Mouse (Mus musculus): ENCODE results near the gene Ndrg2. TPM values are rescaled to one million over a fixed set of nuclear protein-coding genes. Genes with fewer than 3 reads are reported as not detected.
A peak's percentile ranks its signal among the peaks of the same experiment; 100 is the strongest.
"Not testable (repeated sequence)": the region's sequence is repeated elsewhere in the genome, so short reads cannot be mapped to it uniquely, and the experiment has no call there.

The Ndrg2 gene
- polyA plus RNA-seq, 1 experiment from 2014 or later, result 7.5 TPM

DNA sequence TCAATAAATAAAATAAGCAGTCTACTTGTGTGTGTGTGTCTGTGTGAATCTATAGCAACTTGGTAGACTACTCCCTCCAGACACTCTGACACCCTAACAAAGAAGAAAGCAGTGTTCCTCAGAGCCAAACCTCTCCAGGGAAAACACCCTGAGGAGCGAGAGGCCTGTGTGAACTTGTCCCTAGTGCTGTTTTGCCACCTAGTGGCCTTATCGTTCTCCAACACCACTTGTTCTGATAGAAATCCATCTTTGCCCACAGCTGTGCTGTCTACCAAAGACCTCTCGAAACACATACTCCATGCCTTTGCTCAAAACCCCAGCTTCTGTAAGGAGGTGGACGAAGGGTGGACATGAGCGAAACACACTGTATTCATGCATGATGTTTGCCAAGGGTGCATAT is 16.9 kb upstream of the Ndrg2 start:
- WGBS, result 37% methylated on average over 5 of the region's 5 CpGs
- Histone ChIP-seq H3K27me3 (ENCODE audit: control insufficient read depth, insufficient read depth, low read length) (no peaks in the 10 kb centered on the region), H3K9ac (ENCODE audit: low read length) (no peak overlapping the region), H3K4me2 (no peak overlapping the region), H3K27ac (ENCODE audit: low read depth, low read length) (no peak overlapping the region), H3K4me1 (ENCODE audit: control insufficient read depth, insufficient read depth, low read length) (no peaks in the 10 kb centered on the region), H3K36me3 (ENCODE audit: control insufficient read depth, insufficient read depth, low read length) (no peaks in the 10 kb centered on the region), H3K9me3 (ENCODE audit: control insufficient read depth, low read length) (no peaks in the 10 kb centered on the region), H3K4me3 (ENCODE audit: low read depth, low read length) (no peak overlapping the region)
- ATAC-seq (ENCODE audit: low FRiP score), result peak; percentile 73; the same call in 1 of the 2 replicates
- peak; percentile 84 for DNase-seq (ENCODE audit: low spot score, missing footprints)

DNA sequence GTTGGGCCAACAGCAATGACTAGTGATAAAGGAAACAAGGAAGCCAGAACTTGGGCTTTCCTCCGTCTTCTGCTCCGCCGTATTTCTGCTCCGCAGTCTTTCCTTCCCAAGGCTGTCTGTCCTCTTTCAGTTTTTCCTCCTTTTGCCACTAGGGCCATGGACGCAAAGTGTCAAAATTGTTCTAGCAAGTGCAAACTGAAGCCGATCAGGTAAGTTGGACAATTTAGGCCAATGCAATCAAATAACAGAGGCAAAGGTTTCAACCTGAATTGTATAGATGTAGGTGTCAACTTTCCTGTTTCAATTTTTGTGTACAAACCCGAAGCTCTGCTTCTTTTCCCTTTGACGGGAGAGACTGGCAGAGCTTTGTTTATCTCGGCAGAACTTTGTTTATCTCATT is 16.0 kb upstream of the Ndrg2 start:
- DNase-seq (ENCODE audit: low spot score, missing footprints) (peak; percentile 66), ATAC-seq (ENCODE audit: low FRiP score) (no peak)
- Histone ChIP-seq H3K4me1 (ENCODE audit: control insufficient read depth, insufficient read depth, low read length) (no peaks in the 10 kb centered on the region), H3K36me3 (ENCODE audit: control insufficient read depth, insufficient read depth, low read length) (no peaks in the 10 kb centered on the region), H3K4me3 (ENCODE audit: low read depth, low read length) (no peak overlapping the region), H3K9me3 (ENCODE audit: control insufficient read depth, low read length) (no peaks in the 10 kb centered on the region), H3K4me2 (no peak overlapping the region), H3K27me3 (ENCODE audit: control insufficient read depth, insufficient read depth, low read length) (no peaks in the 10 kb centered on the region), H3K9ac (ENCODE audit: low read length) (no peak overlapping the region), H3K27ac (ENCODE audit: low read depth, low read length) (no peak overlapping the region)
- whole genome bisulfite sequencing, result 74% methylated on average over 9 of the region's 9 CpGs

DNA sequence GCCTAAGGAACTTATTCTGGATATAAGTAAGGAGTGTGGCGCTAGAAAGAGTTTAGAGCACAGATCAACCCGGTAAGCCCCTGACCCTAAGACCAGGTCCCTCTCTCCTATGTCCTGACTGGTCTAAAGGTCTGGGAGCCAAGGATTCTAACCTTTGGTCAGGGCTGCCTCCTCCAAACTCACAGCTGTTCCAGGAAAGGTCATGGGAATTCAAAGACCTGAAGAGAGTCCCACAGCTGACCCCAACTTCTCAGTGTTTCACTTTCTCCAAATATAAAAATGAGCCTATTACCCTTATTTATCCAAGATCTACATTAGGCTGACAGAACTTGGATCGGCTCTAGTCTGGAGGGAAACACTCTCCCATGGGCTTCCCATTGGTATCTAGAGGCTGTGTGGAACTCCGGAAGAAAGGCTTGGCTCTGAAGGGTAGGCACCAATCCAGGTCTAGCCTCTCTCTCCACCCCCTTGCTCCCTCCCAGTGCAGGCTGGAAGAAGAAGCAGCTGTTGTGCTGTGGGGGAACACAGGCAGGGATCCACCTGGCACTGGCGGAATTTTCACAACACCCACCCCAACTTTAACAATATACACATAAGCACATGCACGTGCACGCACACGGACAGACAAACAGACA is 15.5 kb upstream of the Ndrg2 start:
- H3K4me1 ChIP-seq (ENCODE audit: control insufficient read depth, insufficient read depth, low read length), result no peaks in the 10 kb centered on the region
- H3K27me3 ChIP-seq (ENCODE audit: control insufficient read depth, insufficient read depth, low read length), result no peaks in the 10 kb centered on the region
- no peaks in the 10 kb centered on the region for H3K36me3 ChIP-seq (ENCODE audit: control insufficient read depth, insufficient read depth, low read length)
- H3K4me3 ChIP-seq (ENCODE audit: low read depth, low read length), result no peak overlapping the region
- H3K4me2 ChIP-seq, result no peak overlapping the region
- 84% methylated on average over 8 of the region's 8 CpGs for WGBS
- H3K9me3 ChIP-seq (ENCODE audit: control insufficient read depth, low read length), result no peaks in the 10 kb centered on the region
- H3K9ac ChIP-seq (ENCODE audit: low read length), result no peak overlapping the region
- no peak overlapping the region for H3K27ac ChIP-seq (ENCODE audit: low read depth, low read length)
- DNase-seq (ENCODE audit: low spot score, missing footprints), result no peak
- ATAC-seq (ENCODE audit: low FRiP score), result no peak

DNA sequence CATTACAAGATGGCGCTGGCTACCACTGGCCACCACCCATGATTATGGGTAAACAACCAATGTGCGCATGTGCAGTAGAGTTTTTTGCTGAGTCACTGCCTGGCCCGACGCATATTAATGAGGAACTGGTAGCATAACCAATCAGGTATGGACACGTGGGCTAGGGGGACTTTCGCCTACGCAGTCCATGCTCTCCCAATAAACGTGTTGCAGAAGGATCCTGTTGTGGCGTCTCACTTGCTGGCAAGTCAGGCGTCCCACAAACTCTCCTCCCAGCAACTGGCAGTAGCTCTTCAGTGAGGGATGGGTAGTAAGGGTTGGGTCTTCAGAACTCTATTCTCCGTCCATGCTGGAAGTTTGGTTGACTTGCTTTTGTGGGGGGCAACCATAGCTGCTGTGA is 13.0 kb upstream of the Ndrg2 start:
- H3K27ac ChIP-seq (ENCODE audit: low read depth, low read length); H3K9ac ChIP-seq (ENCODE audit: low read length); H3K4me2 ChIP-seq; H3K27me3 ChIP-seq (ENCODE audit: control insufficient read depth, insufficient read depth, low read length); H3K36me3 ChIP-seq (ENCODE audit: control insufficient read depth, insufficient read depth, low read length); H3K4me1 ChIP-seq (ENCODE audit: control insufficient read depth, insufficient read depth, low read length); H3K9me3 ChIP-seq (ENCODE audit: control insufficient read depth, low read length); ATAC-seq (ENCODE audit: low FRiP score); H3K4me3 ChIP-seq (ENCODE audit: low read depth, low read length): not testable (repeated sequence)
- 94% methylated on average over 11 of the region's 11 CpGs for WGBS
- peak; percentile 60 for DNase-seq (ENCODE audit: low spot score, missing footprints)

DNA sequence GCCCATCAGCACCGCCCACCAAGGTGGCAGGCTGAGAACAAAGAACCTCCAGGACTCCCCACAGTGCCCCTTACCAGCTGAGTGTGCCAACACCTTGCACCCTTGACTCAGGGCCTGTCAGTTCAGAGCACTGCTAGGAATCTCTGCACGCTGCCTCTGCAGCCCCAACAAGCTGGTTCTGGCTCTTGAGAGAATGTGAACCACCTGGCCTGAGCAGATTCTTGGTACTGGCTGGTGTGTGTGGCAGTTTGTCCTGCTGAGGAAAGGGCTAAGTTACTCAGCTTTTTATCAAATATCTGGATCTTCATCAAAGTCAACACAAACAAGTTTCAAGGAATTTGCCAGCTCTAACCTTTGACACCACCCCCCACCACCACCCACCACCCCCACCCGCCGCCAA is 9.5 kb upstream of the Ndrg2 start:
- DNase-seq (ENCODE audit: low spot score, missing footprints), result no peak
- Histone ChIP-seq H3K27ac (ENCODE audit: low read depth, low read length) (no peak overlapping the region), H3K27me3 (ENCODE audit: control insufficient read depth, insufficient read depth, low read length) (no peaks in the 10 kb centered on the region), H3K36me3 (ENCODE audit: control insufficient read depth, insufficient read depth, low read length) (no peaks in the 10 kb centered on the region), H3K9ac (ENCODE audit: low read length) (no peak overlapping the region), H3K9me3 (ENCODE audit: control insufficient read depth, low read length) (no peaks in the 10 kb centered on the region), H3K4me3 (ENCODE audit: low read depth, low read length) (no peak overlapping the region), H3K4me2 (no peak overlapping the region), H3K4me1 (ENCODE audit: control insufficient read depth, insufficient read depth, low read length) (no peaks in the 10 kb centered on the region)
- WGBS, result 78% methylated on average over 4 of the region's 4 CpGs
- no peak for ATAC-seq (ENCODE audit: low FRiP score)

GRCm38 (mm10) chr14:51922910-51923309 is 9.0 kb upstream of the Ndrg2 start:
- 77% methylated on average over 2 of the region's 2 CpGs for WGBS
- Histone ChIP-seq H3K9me3 (ENCODE audit: control insufficient read depth, low read length) (no peaks in the 10 kb centered on the region), H3K4me3 (ENCODE audit: low read depth, low read length) (no peak overlapping the region), H3K4me2 (no peak overlapping the region), H3K36me3 (ENCODE audit: control insufficient read depth, insufficient read depth, low read length) (no peaks in the 10 kb centered on the region), H3K27ac (ENCODE audit: low read depth, low read length) (no peak overlapping the region), H3K9ac (ENCODE audit: low read length) (no peak overlapping the region), H3K4me1 (ENCODE audit: control insufficient read depth, insufficient read depth, low read length) (no peaks in the 10 kb centered on the region), H3K27me3 (ENCODE audit: control insufficient read depth, insufficient read depth, low read length) (no peaks in the 10 kb centered on the region)
- ATAC-seq (ENCODE audit: low FRiP score), result no peak
- DNase-seq (ENCODE audit: low spot score, missing footprints), result no peak

DNA sequence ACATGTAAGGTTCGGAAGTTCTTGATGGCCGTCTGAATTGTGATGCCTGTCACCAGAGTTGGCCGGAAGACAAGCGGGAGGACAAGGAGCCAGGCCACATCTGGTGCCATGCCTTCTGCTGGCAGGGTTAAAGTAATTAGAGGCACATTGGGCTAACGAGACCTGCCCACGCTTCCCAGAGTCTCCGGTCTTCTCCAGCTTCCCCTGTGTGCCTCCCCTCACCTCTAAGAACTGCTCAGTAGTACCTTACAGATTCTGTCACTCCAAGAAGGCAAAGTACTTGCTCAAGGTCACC is 8.6 kb upstream of the Ndrg2 start, which contains the start of gene Rnase13:
Rnase13 (minus strand) TSS at position 203 of the 295 bp plus-strand sequence.
- no peak for ATAC-seq (ENCODE audit: low FRiP score)
- DNase-seq (ENCODE audit: low spot score, missing footprints), result no peak
- WGBS, result 92% methylated on average over 7 of the region's 7 CpGs

DNA sequence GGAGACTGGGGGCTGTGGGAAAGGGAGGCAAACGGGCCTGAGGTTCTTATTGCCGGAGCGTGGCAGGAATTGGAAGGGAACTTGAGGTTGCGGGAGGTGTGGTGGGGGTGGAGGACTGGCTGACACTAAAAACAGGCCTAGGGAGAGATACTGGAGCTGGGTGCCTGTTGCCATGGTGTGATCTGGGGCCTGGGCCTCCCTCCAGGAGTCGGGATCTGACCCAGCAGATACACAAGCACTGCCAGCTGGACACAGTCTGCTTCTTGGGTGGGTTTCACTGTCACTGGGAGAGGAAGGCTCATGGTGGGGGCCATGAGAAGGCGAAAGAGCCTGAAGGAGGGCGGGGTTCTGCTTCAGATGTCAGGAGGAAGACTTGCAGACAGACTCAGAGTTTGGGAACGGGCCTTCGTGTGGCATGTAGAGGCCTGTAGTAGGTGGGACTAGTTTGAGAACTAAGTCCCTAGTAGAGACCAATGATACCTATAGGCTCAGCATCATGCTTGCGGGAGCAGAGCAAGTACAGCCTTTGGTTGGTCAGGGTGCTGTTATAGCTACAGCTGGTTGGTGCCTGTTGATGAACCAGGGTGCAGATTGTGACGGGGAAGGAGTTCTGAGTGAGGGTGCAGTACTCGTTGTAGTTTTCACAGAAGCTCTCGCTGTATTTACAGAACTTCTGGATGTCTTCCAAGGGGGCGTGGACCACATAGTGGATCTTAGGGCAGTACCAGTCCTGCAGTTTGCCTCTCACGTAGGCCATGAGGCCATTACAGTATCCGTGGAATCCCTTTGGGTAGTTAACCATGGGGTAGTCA is 8.0 kb upstream of the Ndrg2 start:
- Histone ChIP-seq H3K4me1 (ENCODE audit: control insufficient read depth, insufficient read depth, low read length) (no peaks in the 10 kb centered on the region), H3K4me3 (ENCODE audit: low read depth, low read length) (no peak overlapping the region), H3K27me3 (ENCODE audit: control insufficient read depth, insufficient read depth, low read length) (no peaks in the 10 kb centered on the region), H3K4me2 (no peak overlapping the region), H3K9me3 (ENCODE audit: control insufficient read depth, low read length) (no peaks in the 10 kb centered on the region), H3K27ac (ENCODE audit: low read depth, low read length) (no peak overlapping the region), H3K9ac (ENCODE audit: low read length) (no peak overlapping the region), H3K36me3 (ENCODE audit: control insufficient read depth, insufficient read depth, low read length) (no peaks in the 10 kb centered on the region)
- ATAC-seq (ENCODE audit: low FRiP score) (no peak), DNase-seq (ENCODE audit: low spot score, missing footprints) (no peak)
- WGBS, result 87% methylated on average over 16 of the region's 16 CpGs

More for the DNA sequence above, 8.6 kb upstream of the Ndrg2 start, which contains the start of gene Rnase13:
- Histone ChIP-seq H3K9me3 (ENCODE audit: control insufficient read depth, low read length) (no peaks in the 10 kb centered on the region), H3K27me3 (ENCODE audit: control insufficient read depth, insufficient read depth, low read length) (no peaks in the 10 kb centered on the region), H3K27ac (ENCODE audit: low read depth, low read length) (no peak within 1 kb of the TSS), H3K4me2 (no peak within 1 kb of the TSS), H3K36me3 (ENCODE audit: control insufficient read depth, insufficient read depth, low read length) (no peaks in the 10 kb centered on the region), H3K9ac (ENCODE audit: low read length) (no peak within 1 kb of the TSS), H3K4me3 (ENCODE audit: low read depth, low read length) (no peak within 1 kb of the TSS), H3K4me1 (ENCODE audit: control insufficient read depth, insufficient read depth, low read length) (no peaks in the 10 kb centered on the region)

DNA sequence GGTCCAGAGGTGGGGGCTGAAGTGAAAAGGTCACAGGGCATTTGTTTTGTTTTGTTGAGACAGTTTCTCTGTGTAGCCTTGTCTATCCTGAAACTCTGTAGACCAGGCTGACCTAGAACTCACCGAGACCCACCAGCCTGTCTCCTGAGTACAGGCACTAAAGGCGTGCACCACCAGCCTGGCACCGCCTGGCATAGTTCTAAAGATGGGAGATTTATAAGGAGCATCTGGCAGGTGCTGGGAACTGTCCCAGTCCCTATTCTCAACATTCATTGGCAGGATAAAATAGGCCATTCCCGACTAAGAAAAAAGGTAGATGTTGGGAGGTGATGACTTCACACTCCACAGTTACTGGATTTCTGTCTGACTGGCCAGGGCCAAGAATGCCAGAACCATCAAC is 5.0 kb upstream of the Ndrg2 start:
- ATAC-seq (ENCODE audit: low FRiP score) (no peak), DNase-seq (ENCODE audit: low spot score, missing footprints) (no peak)
- H3K4me2 ChIP-seq, result no peak overlapping the region
- no peak overlapping the region for H3K4me3 ChIP-seq (ENCODE audit: low read depth, low read length)
- H3K27me3 ChIP-seq (ENCODE audit: control insufficient read depth, insufficient read depth, low read length), result no peaks in the 10 kb centered on the region; the same call in 1 of the 2 replicates
- no peaks in the 10 kb centered on the region for H3K9me3 ChIP-seq (ENCODE audit: control insufficient read depth, low read length)
- H3K27ac ChIP-seq (ENCODE audit: low read depth, low read length), result no peak overlapping the region
- H3K9ac ChIP-seq (ENCODE audit: low read length), result no peak overlapping the region
- peaks cover 2% of the 10 kb centered on the region; the same call in 1 of the 2 replicates for H3K4me1 ChIP-seq (ENCODE audit: control insufficient read depth, insufficient read depth, low read length)
- WGBS, result 87% methylated on average over 4 of the region's 4 CpGs
- H3K36me3 ChIP-seq (ENCODE audit: control insufficient read depth, insufficient read depth, low read length), result no peaks in the 10 kb centered on the region
